Mouse (Mus musculus) fat pad, adult 2 months (tissue): ENCODE data around the gene Wbp1l.

Experiments used
- DNase-seq: peaks from one replicate; pipeline ENCODE4 v3.0.0-alpha.2; 2011; ENCODE audit warnings: low read depth, low spot score; ENCODE audit errors: extremely low read depth

Wbp1l gene

DNA sequence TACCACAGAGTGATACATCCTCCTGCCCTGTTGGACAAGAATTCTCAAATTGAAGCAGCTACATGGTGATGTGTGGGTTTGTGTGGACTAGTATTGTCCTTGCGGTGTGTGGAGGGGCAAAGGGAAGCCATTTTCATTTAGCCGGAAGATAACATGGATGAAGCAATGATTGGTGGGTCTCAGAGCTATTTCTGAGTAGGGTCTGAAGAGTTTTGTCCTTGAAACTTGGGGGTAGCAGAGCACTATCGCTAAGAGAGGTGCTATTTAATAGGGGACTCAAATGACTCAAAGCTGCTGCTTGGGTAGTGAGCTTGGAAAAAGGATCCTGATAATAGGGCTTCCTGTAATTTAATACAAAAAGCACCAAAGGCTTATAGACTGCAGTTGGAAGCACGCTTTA is 697 bp upstream of the Wbp1l start:
- DNase-seq: no peak

GRCm38 (mm10) chr19:46599375-46600256 is 732 bp downstream of the Wbp1l start:
- DNase-seq: no peak

- DNase-seq: no peak
Observed at GRCm38 (mm10) chr19:46600371-46600770, 1.5 kb downstream of the Wbp1l start.

DNA sequence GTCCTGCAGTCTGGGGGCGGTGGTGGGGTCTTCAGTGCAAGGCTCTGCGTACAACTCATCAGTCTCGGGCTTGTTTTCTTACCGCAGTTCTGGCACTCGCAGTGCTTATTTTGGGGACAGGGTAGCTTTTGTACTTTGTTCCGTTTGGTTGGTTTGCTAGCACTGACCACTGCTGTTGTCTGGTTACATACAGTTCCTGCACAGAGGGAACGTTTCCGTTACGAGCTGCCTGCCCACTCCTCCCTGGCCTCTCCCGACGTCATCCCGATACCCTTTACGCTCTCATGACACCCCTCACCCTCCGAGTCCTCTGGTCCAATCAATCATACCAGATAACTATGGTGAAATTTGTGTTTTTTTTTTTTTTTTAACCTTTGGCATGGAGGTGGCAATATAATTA is 2.6 kb downstream of the Wbp1l start:
- no peak for DNase-seq

- DNase-seq: no peak
Observed at GRCm38 (mm10) chr19:46602406-46602805, 3.5 kb downstream of the Wbp1l start.

GRCm38 (mm10) chr19:46606718-46607117 is 7.8 kb downstream of the Wbp1l start:
- DNase-seq: no peak

- no peak for DNase-seq
Observed at GRCm38 (mm10) chr19:46607424-46607823, 8.5 kb downstream of the Wbp1l start.

DNA sequence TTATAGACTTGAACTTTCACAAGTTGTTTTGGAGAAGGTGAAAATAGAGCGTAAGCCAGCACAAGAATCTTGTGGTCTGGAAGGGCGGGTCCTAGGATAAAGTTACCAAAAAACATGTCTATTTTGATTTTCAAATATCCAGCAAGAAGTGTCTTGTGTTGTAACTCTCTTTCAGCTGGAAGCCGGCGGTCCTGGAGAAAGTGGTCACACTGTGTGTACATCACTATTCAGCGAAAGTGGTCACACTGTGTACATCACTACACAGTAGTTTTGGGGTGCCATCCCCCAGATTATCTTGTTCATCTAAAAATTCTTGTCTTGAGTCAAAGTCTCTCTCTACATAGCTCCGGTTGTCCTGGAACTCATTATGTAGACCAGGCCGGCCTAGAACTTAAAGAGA is 9.3 kb downstream of the Wbp1l start:
- no peak for DNase-seq

- DNase-seq: no peak
Observed at GRCm38 (mm10) chr19:46616378-46616777, 17.5 kb downstream of the Wbp1l start.

DNA sequence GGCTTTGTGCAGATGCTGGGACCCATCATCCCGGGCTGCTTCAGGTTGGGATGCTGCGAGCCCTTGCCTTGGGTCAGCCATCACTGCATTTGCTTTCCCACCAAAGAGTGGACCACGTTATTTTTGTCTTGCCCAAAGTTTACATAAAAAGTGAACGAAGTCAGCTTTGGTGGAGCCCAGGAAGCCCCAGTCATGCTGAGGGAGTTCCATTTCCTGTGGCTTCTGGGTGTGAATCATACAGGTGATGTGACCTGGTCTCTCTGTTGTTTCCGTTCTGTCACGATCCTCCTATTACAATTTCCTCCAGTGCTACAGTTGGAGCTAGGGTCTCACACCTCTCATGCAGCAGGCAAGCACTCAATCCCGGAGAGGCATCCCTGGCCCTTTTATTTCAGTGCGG is 18.5 kb downstream of the Wbp1l start:
- no peak for DNase-seq

GRCm38 (mm10) chr19:46618322-46618721 is 19.4 kb downstream of the Wbp1l start:
- no peak for DNase-seq

- DNase-seq: no peak
Observed at GRCm38 (mm10) chr19:46619001-46619400, 20.1 kb downstream of the Wbp1l start.

DNA sequence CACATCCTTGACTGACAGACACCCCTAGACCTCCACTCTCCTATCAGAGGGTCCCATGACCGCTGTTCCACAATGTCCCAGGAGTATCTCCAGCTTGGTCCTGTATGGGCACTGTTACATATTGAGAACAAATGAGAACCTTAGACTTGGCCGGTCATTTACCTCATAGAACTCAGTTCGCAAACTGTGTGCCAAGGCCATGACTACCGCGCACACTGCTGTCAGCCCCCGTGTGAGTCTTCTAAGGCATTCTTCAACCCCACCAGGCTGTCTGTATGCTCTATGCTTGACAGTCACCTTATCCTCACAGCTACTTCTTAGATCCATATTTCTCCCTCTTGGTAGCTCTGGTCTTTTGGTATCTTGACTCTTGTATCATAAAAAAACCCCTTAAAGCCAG is 20.6 kb downstream of the Wbp1l start:
- no peak for DNase-seq

DNA sequence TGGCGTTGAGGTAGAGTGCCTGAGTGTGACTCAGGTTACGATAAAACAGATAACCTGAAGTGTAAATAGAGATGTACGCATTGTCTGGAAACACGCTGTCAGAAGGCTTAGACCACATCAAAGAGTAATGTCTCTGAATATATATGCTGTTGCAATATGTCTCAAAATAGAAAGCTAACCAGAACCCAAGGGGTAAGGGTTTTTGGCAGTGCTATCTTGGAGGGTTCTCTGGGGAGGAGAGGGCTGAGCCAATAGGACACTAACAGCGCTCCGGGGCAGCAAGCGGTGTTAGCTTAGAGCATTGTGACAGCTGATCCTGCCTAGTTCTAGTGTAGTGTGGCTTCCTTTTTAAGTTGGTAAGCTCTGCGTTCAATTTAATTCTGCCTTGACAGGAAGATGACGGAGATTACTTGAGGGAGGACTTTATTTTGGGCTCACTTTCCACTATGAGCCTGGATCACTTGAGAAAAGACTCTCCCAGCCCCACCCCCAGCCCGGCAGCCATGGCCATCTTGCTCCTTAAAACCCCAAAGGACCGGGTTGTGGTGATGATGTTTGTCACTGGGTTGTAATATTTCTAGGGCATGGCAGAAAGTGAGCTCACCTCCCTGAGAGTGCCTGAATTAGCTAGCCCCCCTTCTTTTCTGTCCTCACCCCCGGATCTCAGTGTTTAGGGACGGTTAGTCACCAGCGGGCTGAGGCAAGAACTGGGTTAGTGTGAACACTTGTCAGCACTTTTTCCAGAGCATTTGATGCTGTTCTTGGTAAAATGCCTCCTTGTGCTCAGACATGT is 21.3 kb downstream of the Wbp1l start:
- no peak for DNase-seq

- no peak for DNase-seq
Observed at GRCm38 (mm10) chr19:46621236-46622183, 22.6 kb downstream of the Wbp1l start.

GRCm38 (mm10) chr19:46622659-46623193 is 23.8 kb downstream of the Wbp1l start:
- DNase-seq: no peak

- no peak for DNase-seq
Observed at GRCm38 (mm10) chr19:46623194-46623667, 24.3 kb downstream of the Wbp1l start.

GRCm38 (mm10) chr19:46623790-46624772 is 25.2 kb downstream of the Wbp1l start:
- DNase-seq: no peak

DNA sequence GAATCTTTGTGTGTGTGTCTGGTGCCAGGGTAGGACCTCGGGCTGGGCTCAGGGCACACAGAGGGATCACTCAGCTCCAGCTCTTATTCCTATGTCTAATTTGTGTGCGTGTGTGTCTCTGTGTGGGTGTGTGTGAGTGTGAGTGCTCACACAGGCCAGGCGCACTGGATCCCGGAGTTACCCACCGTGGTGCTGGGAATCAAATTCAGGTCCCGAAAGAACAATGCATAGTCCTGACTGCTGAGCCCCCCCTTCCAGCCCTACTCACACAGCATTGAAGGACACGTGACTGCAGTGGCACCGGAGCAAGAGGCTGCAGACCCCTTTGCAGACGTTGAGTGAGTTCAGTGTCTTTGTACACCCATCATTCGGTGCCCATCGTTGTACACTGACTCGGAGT is 26.1 kb downstream of the Wbp1l start:
- no peak for DNase-seq
